Mouse (Mus musculus) heart, adult 2 months (tissue): Measurements from ENCODE around the gene Grk6. TPM values are rescaled to one million over a fixed set of nuclear protein-coding genes. Genes with fewer than 3 reads are reported as not detected.

Experiments
- DNase-seq, 2 experiments: peaks; one replicate each; pipeline ENCODE4 v3.0.0; 2021
- H3K27ac ChIP-seq: fragments of 200-600 bp; 2 replicates; pipeline ENCODE4 v1.8.1; 2022
- H3K27me3 ChIP-seq: fragments of 200-500 bp; 2 replicates; pipeline ENCODE4 v1.6.1; 2012; ENCODE audit warnings: mild to moderate bottlenecking, low read length, inconsistent platforms, mixed read lengths; ENCODE audit not compliant: control insufficient read depth, insufficient read depth
- H3K36me3 ChIP-seq: fragments of 200-500 bp; 2 replicates; pipeline ENCODE4 v1.6.1; 2012; ENCODE audit warnings: low read length, inconsistent platforms; ENCODE audit not compliant: control insufficient read depth, insufficient read depth
- H3K4me1 ChIP-seq: fragments of 200-500 bp; 2 replicates; pipeline ENCODE4 v1.6.1; 2011; ENCODE audit warnings: low read length; ENCODE audit not compliant: control insufficient read depth, insufficient read depth
- H3K4me3 ChIP-seq: fragments of 200-600 bp; 2 replicates; pipeline ENCODE4 v1.8.1; 2022
- H3K79me2 ChIP-seq: fragments of 200-500 bp; replicated peaks from 2 replicates; pipeline ENCODE4 v1.6.1; 2012; ENCODE audit warnings: mild to moderate bottlenecking, inconsistent platforms, low read length, moderate library complexity, mixed read lengths; ENCODE audit not compliant: control insufficient read depth, insufficient read depth
- H3K9ac ChIP-seq: fragments of 200-500 bp; 2 replicates; pipeline ENCODE4 v1.6.1; 2012; ENCODE audit warnings: low read depth, mild to moderate bottlenecking, control low read depth, inconsistent platforms, low read length, mixed read lengths
- CTCF ChIP-seq: fragments of 200-600 bp; IDR thresholded peaks from 2 replicates; pipeline ENCODE4 v1.8.1; 2022; ENCODE audit warnings: antibody characterized with exemption, mild to moderate bottlenecking, moderate library complexity
- EP300 ChIP-seq: fragments of 200-500 bp; IDR thresholded peaks from 2 replicates; pipeline ENCODE4 v1.6.1; 2011; ENCODE audit warnings: low read depth, low read length, control low read depth; ENCODE audit not compliant: insufficient read depth
- POLR2A ChIP-seq: fragments of 200-500 bp; IDR thresholded peaks from 2 replicates; pipeline ENCODE4 v1.6.1; 2011; ENCODE audit warnings: mild to moderate bottlenecking, low read depth, low read length, control low read depth; ENCODE audit not compliant: insufficient read depth
- WGBS: fragments of 180-500 bp; shearing (Covaris S2); methylation state at CpG from one replicate; pipeline ENCODE4 v1.1.7; 2018; 5-methylcytosine and 5-hydroxymethylcytosine counted together
- intact Hi-C: fragments of 180-260 bp; cut with DNase I; formaldehyde crosslinking; loops from one replicate; pipeline ENCODE4 v1.15.1; 2025
- polyA plus RNA-seq: library from polyadenylated mRNA; depleted of rRNA; stranded (reverse); fragments of >200 nt; gene quantifications from 2 replicates; pipeline ENCODE4 v1.2.3, GENCODE M21; 2012
- total RNA-seq, 2 experiments: library from RNA; stranded (reverse); gene quantifications; 2 replicates each; pipeline ENCODE4 v1.2.3; 2021

The Grk6 gene
- total and polyA plus RNA-seq, 3 experiments: 17.1 to 22.5 (median 19.5) TPM

GRCm38 (mm10) chr13:55498906-55499305 lies 54.0 kb downstream of the Grk6 start:
- Histone ChIP-seq H3K9ac (no peak overlapping the region), H3K36me3 (no peaks in the 10 kb centered on the region), H3K4me3 (no peak overlapping the region), H3K27ac (no peak overlapping the region), H3K79me2 (no peaks in the 10 kb centered on the region), H3K27me3 (no peaks in the 10 kb centered on the region), H3K4me1 (no peaks in the 10 kb centered on the region)
- intact Hi-C loops: no loop called here
- WGBS: 84% methylated on average over 11 of the region's 11 CpGs
- TF ChIP-seq CTCF (no peak), POLR2A (no peak), EP300 (no peak)
- no peak for DNase-seq

GRCm38 (mm10) chr13:55500575-55500974 lies 55.7 kb downstream of the Grk6 start:
- Histone ChIP-seq H3K9ac (no peak overlapping the region), H3K27ac (no peak overlapping the region), H3K27me3 (no peaks in the 10 kb centered on the region), H3K79me2 (no peaks in the 10 kb centered on the region), H3K36me3 (no peaks in the 10 kb centered on the region), H3K4me3 (no peak overlapping the region), H3K4me1 (no peaks in the 10 kb centered on the region)
- intact Hi-C loops: no loop called here
- WGBS: 82% methylated on average over 10 of the region's 10 CpGs
- TF ChIP-seq CTCF (no peak), POLR2A (no peak), EP300 (no peak)
- no peak for DNase-seq

DNA sequence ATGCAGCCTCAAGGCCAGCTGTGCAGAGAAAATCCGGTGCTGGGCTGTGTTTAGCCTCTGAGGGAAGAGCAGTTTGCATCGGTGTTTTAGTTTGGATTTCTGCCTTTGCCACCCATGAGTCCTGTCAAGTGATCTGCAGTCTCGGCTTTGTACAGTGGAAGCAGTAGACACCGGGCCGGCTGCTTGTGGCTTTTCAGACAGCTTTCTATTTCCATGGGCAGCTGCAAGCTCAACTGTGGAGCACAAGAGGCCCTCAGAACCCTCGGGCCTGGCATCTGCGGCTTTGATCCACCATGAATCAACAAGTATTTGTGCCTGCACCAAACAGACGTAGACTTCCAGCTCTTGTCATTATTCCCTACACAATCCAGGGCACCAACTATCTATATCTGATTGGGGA lies 57.5 kb downstream of the Grk6 start:
- TF ChIP-seq POLR2A (no peak), EP300 (no peak), CTCF (no peak)
- intact Hi-C loops: no loop called here
- no peaks in the 10 kb centered on the region for H3K27me3 ChIP-seq
- no peak for DNase-seq
- H3K4me3 ChIP-seq: no peak overlapping the region
- no peak overlapping the region for H3K27ac ChIP-seq
- H3K4me1 ChIP-seq: no peaks in the 10 kb centered on the region
- H3K9ac ChIP-seq: no peak overlapping the region
- no peaks in the 10 kb centered on the region for H3K36me3 ChIP-seq
- 82% methylated on average over 8 of the region's 8 CpGs for WGBS
- no peaks in the 10 kb centered on the region for H3K79me2 ChIP-seq

GRCm38 (mm10) chr13:55504390-55504789 lies 59.5 kb downstream of the Grk6 start:
- H3K79me2 ChIP-seq: no peaks in the 10 kb centered on the region; the same call in 1 of the 2 replicates
- no peak overlapping the region for H3K4me3 ChIP-seq
- no peaks in the 10 kb centered on the region for H3K36me3 ChIP-seq
- H3K4me1 ChIP-seq: no peaks in the 10 kb centered on the region
- H3K27ac ChIP-seq: no peak overlapping the region
- no peak overlapping the region for H3K9ac ChIP-seq
- intact Hi-C loops: no loop called here
- H3K27me3 ChIP-seq: no peaks in the 10 kb centered on the region
- DNase-seq: no peak
- WGBS: 87% methylated on average over 5 of the region's 5 CpGs
- no peak for TF ChIP-seq POLR2A
- TF ChIP-seq CTCF: no peak
- TF ChIP-seq EP300: no peak

- H3K4me1 ChIP-seq: peaks cover 5% of the 10 kb centered on the region
- H3K36me3 ChIP-seq: no peaks in the 10 kb centered on the region
- H3K79me2 ChIP-seq: no peaks in the 10 kb centered on the region; the same call in 1 of the 2 replicates
- TF ChIP-seq CTCF: no peak
- TF ChIP-seq POLR2A: no peak
- TF ChIP-seq EP300: no peak
- H3K27me3 ChIP-seq: no peaks in the 10 kb centered on the region
- H3K27ac ChIP-seq: no peak overlapping the region
- intact Hi-C loops: no loop called here
- no peak overlapping the region for H3K9ac ChIP-seq
- 94% methylated on average over 9 of the region's 9 CpGs for WGBS
- DNase-seq: no peak
- no peak overlapping the region for H3K4me3 ChIP-seq
Measured at GRCm38 (mm10) chr13:55505810-55506209, 60.9 kb downstream of the Grk6 start.

- TF ChIP-seq EP300 (no peak), POLR2A (no peak), CTCF (no peak)
- H3K27me3 ChIP-seq: no peaks in the 10 kb centered on the region
- H3K36me3 ChIP-seq: no peaks in the 10 kb centered on the region
- H3K79me2 ChIP-seq: no peaks in the 10 kb centered on the region; the same call in 1 of the 2 replicates
- H3K4me3 ChIP-seq: no peak overlapping the region
- intact Hi-C loops: no loop called here
- H3K27ac ChIP-seq: no peak overlapping the region
- no peak for DNase-seq
- 64% methylated on average over 10 of the region's 10 CpGs for WGBS
- H3K9ac ChIP-seq: no peak overlapping the region
- peaks cover 12% of the 10 kb centered on the region for H3K4me1 ChIP-seq
Measured at GRCm38 (mm10) chr13:55506697-55507096, 61.8 kb downstream of the Grk6 start.
